Mouse (Mus musculus): Measurements from ENCODE around the gene E330017A01Rik. TPM values are rescaled to one million over a fixed set of nuclear protein-coding genes. Genes with fewer than 3 reads are reported as not detected.

The E330017A01Rik gene
- polyA plus RNA-seq, 1 experiment from 2014 or later: not detected

GRCm38 (mm10) chr16:58658668-58659067 is 20.1 kb upstream of the E330017A01Rik start:
- H3K4me2 ChIP-seq (replicated peaks): no peak overlapping the region
- no peaks in the 10 kb centered on the region for H3K9me3 ChIP-seq
- H3K9ac ChIP-seq: no peak overlapping the region
- WGBS: 80% methylated on average over 6 of the region's 6 CpGs
- H3K4me3 ChIP-seq: no peak overlapping the region
- no peaks in the 10 kb centered on the region for H3K27me3 ChIP-seq
- no peak overlapping the region for H3K27ac ChIP-seq
- H3K4me1 ChIP-seq: no peaks in the 10 kb centered on the region
- H3K36me3 ChIP-seq: no peaks in the 10 kb centered on the region
- no peak for ATAC-seq (ENCODE audit: low FRiP score, low read depth)

- Histone ChIP-seq H3K9me3 (no peaks in the 10 kb centered on the region), H3K36me3 (no peaks in the 10 kb centered on the region), H3K4me2 (replicated peaks) (no peak overlapping the region), H3K27me3 (no peaks in the 10 kb centered on the region), H3K4me3 (no peak overlapping the region), H3K4me1 (no peaks in the 10 kb centered on the region), H3K9ac (no peak overlapping the region), H3K27ac (no peak overlapping the region)
- no peak for ATAC-seq (ENCODE audit: low FRiP score, low read depth)
- 92% methylated on average over 4 of the region's 4 CpGs for WGBS
Observed at GRCm38 (mm10) chr16:58656526-58656925, 18.0 kb upstream of the E330017A01Rik start.

- ATAC-seq (ENCODE audit: low FRiP score, low read depth): no peak
- no peak overlapping the region for H3K9ac ChIP-seq
- no peaks in the 10 kb centered on the region for H3K9me3 ChIP-seq
- H3K27ac ChIP-seq: no peak overlapping the region
- no peaks in the 10 kb centered on the region for H3K4me1 ChIP-seq
- H3K27me3 ChIP-seq: no peaks in the 10 kb centered on the region
- H3K36me3 ChIP-seq: no peaks in the 10 kb centered on the region
- no peak overlapping the region for H3K4me2 ChIP-seq (replicated peaks)
- H3K4me3 ChIP-seq: no peak overlapping the region
Observed at GRCm38 (mm10) chr16:58655751-58656150, 17.2 kb upstream of the E330017A01Rik start.

- Histone ChIP-seq H3K27me3 (no peaks in the 10 kb centered on the region), H3K27ac (no peak overlapping the region), H3K36me3 (no peaks in the 10 kb centered on the region), H3K4me2 (replicated peaks) (no peak overlapping the region), H3K9ac (no peak overlapping the region), H3K4me3 (no peak overlapping the region), H3K4me1 (no peaks in the 10 kb centered on the region), H3K9me3 (no peaks in the 10 kb centered on the region)
- WGBS: 95% methylated on average over 10 of the region's 10 CpGs
- ATAC-seq (ENCODE audit: low FRiP score, low read depth): no peak
Observed at GRCm38 (mm10) chr16:58649979-58650378, 11.4 kb upstream of the E330017A01Rik start.

GRCm38 (mm10) chr16:58638016-58638415 is 523 bp downstream of the E330017A01Rik start:
- Histone ChIP-seq H3K4me2 (replicated peaks) (no peak overlapping the region), H3K9ac (no peak overlapping the region), H3K9me3 (no peaks in the 10 kb centered on the region), H3K36me3 (no peaks in the 10 kb centered on the region), H3K27ac (no peak overlapping the region), H3K4me1 (no peaks in the 10 kb centered on the region), H3K4me3 (no peak overlapping the region), H3K27me3 (no peaks in the 10 kb centered on the region)
- 60% methylated on average over 7 of the region's 7 CpGs for WGBS
- no peak for ATAC-seq (ENCODE audit: low FRiP score, low read depth)

- H3K4me2 ChIP-seq (replicated peaks): no peak overlapping the region
- 82% methylated on average over 4 of the region's 4 CpGs for WGBS
Observed at GRCm38 (mm10) chr16:58637448-58637847, 1.1 kb downstream of the E330017A01Rik start.

GRCm38 (mm10) chr16:58635866-58636265 is 2.7 kb downstream of the E330017A01Rik start:
- no peak for ATAC-seq (ENCODE audit: low FRiP score, low read depth)
- H3K27ac ChIP-seq: no peak overlapping the region

More at GRCm38 (mm10) chr16:58637448-58637847, 1.1 kb downstream of the E330017A01Rik start:
- Histone ChIP-seq H3K4me1 (no peaks in the 10 kb centered on the region), H3K36me3 (no peaks in the 10 kb centered on the region), H3K27me3 (no peaks in the 10 kb centered on the region), H3K4me3 (no peak overlapping the region), H3K9ac (no peak overlapping the region), H3K9me3 (no peaks in the 10 kb centered on the region), H3K27ac (no peak overlapping the region)
- no peak for ATAC-seq (ENCODE audit: low FRiP score, low read depth)

GRCm38 (mm10) chr16:58629736-58630135 is 8.8 kb downstream of the E330017A01Rik start:
- 64% methylated on average over 2 of the region's 2 CpGs for WGBS
- H3K4me3 ChIP-seq: no peak overlapping the region
- H3K36me3 ChIP-seq: no peaks in the 10 kb centered on the region
- H3K27ac ChIP-seq: no peak overlapping the region
- no peak overlapping the region for H3K9ac ChIP-seq
- no peaks in the 10 kb centered on the region for H3K9me3 ChIP-seq
- ATAC-seq (ENCODE audit: low FRiP score, low read depth): no peak
- H3K27me3 ChIP-seq: no peaks in the 10 kb centered on the region
- no peak overlapping the region for H3K4me2 ChIP-seq (replicated peaks)
- no peaks in the 10 kb centered on the region for H3K4me1 ChIP-seq

More at GRCm38 (mm10) chr16:58635866-58636265, 2.7 kb downstream of the E330017A01Rik start:
- WGBS: 58% methylated on average over 2 of the region's 2 CpGs
- no peak overlapping the region for H3K4me3 ChIP-seq
- H3K9me3 ChIP-seq: no peaks in the 10 kb centered on the region
- no peak overlapping the region for H3K4me2 ChIP-seq (replicated peaks)
- no peaks in the 10 kb centered on the region for H3K36me3 ChIP-seq
- no peaks in the 10 kb centered on the region for H3K4me1 ChIP-seq
- H3K27me3 ChIP-seq: no peaks in the 10 kb centered on the region
- H3K9ac ChIP-seq: no peak overlapping the region

GRCm38 (mm10) chr16:58628968-58629367 is 9.6 kb downstream of the E330017A01Rik start:
- Histone ChIP-seq H3K9me3 (no peaks in the 10 kb centered on the region), H3K27ac (no peak overlapping the region), H3K4me1 (no peaks in the 10 kb centered on the region), H3K4me2 (replicated peaks) (no peak overlapping the region), H3K36me3 (no peaks in the 10 kb centered on the region), H3K9ac (no peak overlapping the region), H3K27me3 (no peaks in the 10 kb centered on the region), H3K4me3 (no peak overlapping the region)
- no peak for ATAC-seq (ENCODE audit: low FRiP score, low read depth)
- 89% methylated on average over 5 of the region's 5 CpGs for WGBS

GRCm38 (mm10) chr16:58628336-58628680 is 10.2 kb downstream of the E330017A01Rik start:
- Histone ChIP-seq H3K36me3 (no peaks in the 10 kb centered on the region), H3K4me2 (replicated peaks) (no peak overlapping the region), H3K27me3 (no peaks in the 10 kb centered on the region), H3K4me3 (no peak overlapping the region), H3K9me3 (no peaks in the 10 kb centered on the region), H3K9ac (no peak overlapping the region), H3K27ac (no peak overlapping the region), H3K4me1 (no peaks in the 10 kb centered on the region)
- WGBS: 80% methylated on average over 2 of the region's 2 CpGs
- ATAC-seq (ENCODE audit: low FRiP score, low read depth): no peak

- H3K4me2 ChIP-seq (replicated peaks): no peak overlapping the region
- 0 out of 2 replicates have a peak, but pooled peaks cover 5% of the 10 kb centered on the region for H3K4me1 ChIP-seq
- ATAC-seq (ENCODE audit: low FRiP score, low read depth): no peak
- H3K27ac ChIP-seq: no peak overlapping the region
- H3K36me3 ChIP-seq: no peaks in the 10 kb centered on the region
- H3K27me3 ChIP-seq: no peaks in the 10 kb centered on the region
- H3K4me3 ChIP-seq: no peak overlapping the region
- WGBS: 91% methylated on average over 4 of the region's 4 CpGs
- no peak overlapping the region for H3K9ac ChIP-seq
- no peaks in the 10 kb centered on the region for H3K9me3 ChIP-seq
Observed at GRCm38 (mm10) chr16:58627597-58628335, 10.8 kb downstream of the E330017A01Rik start.

- Histone ChIP-seq H3K4me3 (no peak overlapping the region), H3K4me2 (replicated peaks) (no peak overlapping the region), H3K27me3 (no peaks in the 10 kb centered on the region), H3K36me3 (no peaks in the 10 kb centered on the region), H3K27ac (no peak overlapping the region), H3K4me1 (0 out of 2 replicates have a peak, but pooled peaks cover 8% of the 10 kb centered on the region), H3K9ac (no peak overlapping the region), H3K9me3 (no peaks in the 10 kb centered on the region)
- 82% methylated on average over 6 of the region's 6 CpGs for WGBS
- ATAC-seq (ENCODE audit: low FRiP score, low read depth): no peak
Observed at GRCm38 (mm10) chr16:58623944-58624343, 14.6 kb downstream of the E330017A01Rik start.

- no peak overlapping the region for H3K9ac ChIP-seq
- peak; percentile 19; the same call in 1 of the 2 replicates for ATAC-seq (ENCODE audit: low FRiP score, low read depth)
- 0 out of 2 replicates have a peak, but pooled peaks cover 8% of the 10 kb centered on the region for H3K4me1 ChIP-seq
- no peaks in the 10 kb centered on the region for H3K36me3 ChIP-seq
- no peak overlapping the region for H3K27ac ChIP-seq
- H3K9me3 ChIP-seq: no peaks in the 10 kb centered on the region
- H3K4me2 ChIP-seq (replicated peaks): no peak overlapping the region
- H3K27me3 ChIP-seq: no peaks in the 10 kb centered on the region
- WGBS: 34% methylated on average over 4 of the region's 4 CpGs
- H3K4me3 ChIP-seq: no peak overlapping the region
Observed at GRCm38 (mm10) chr16:58623114-58623513, 15.4 kb downstream of the E330017A01Rik start.
